Mouse (Mus musculus) CH12F3 (cell line): Measurements from ENCODE around the gene Apol11b.
"Not testable (repeated sequence)": the region's sequence is repeated elsewhere in the genome, so short reads cannot be mapped to it uniquely, and the experiment has no call there.

Source experiments
- in situ Hi-C: fragments of 300-500 bp; cut with MboI; formaldehyde crosslinking; loops from 2 replicates; pipeline ENCODE4 v1.14.3; 2020; ENCODE audit warnings: low sequenced_read_pairs

Gene Apol11b

DNA sequence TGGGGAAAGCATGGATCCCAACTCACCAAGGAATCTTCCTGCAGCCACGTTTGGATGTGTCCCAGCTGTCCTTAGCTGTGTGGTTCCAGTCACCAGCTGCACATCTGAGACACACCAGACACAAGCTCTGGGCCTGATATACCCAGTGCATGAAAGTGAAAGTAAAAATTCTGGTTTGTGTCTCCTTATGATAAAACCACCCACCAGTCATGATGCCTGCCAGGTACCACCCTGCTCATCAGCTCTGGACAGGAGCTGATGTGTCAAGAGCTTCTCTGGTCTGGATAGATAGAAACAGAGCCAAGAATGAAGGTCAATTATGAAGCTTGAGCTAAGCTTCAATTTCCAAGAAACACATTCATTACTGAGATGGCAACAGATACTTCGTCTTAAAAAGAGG, at the start of gene Apol11b:
Gene Apol11b, minus strand, starts transcription at position 111 of the 400 bp plus-strand sequence.
- in situ Hi-C loops = not testable (repeated sequence)

DNA sequence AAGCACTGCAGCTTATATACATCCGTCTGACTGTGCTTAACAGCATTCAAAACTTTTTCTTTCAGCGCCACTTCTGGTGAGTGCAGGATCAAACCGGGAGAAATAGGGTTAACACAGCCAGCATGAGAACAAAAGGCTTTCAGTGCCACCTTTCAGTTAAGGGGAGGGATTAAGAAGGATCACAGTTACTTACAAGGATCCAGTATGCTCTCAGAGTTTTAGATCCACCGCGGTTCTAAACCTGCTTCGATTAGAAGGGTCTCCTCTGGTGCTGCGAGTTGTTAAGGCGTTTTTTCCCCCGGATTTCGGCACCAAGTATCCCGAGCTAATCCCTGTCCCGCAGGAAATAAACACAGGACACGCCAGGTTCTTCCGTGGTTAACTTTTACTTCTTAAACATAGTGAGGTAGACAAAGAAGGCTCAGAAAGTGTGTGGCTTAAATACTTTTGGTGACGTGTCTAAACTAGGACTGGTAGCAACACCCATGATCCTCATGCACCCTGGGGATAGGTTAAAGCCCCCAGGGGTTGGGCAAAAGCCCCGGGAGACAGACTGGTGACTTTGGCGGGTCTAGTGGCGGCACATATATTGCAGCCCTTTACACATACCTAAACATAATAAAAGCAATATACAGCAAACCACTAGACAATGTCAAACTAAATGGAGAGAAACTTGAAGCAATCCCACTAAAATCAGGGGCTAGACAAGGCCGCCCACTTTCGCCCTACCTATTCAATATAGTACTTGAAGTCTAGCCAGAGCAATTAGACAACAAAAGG, 48.6 kb upstream of the Apol11b start:
- in situ Hi-C loops = not testable (repeated sequence)

- in situ Hi-C loops = not testable (repeated sequence)
Observed at GRCm38 (mm10) chr15:77683944-77684343, 40.9 kb upstream of the Apol11b start.

GRCm38 (mm10) chr15:77674081-77674480, 31.0 kb upstream of the Apol11b start:
- in situ Hi-C loops = not testable (repeated sequence)

DNA sequence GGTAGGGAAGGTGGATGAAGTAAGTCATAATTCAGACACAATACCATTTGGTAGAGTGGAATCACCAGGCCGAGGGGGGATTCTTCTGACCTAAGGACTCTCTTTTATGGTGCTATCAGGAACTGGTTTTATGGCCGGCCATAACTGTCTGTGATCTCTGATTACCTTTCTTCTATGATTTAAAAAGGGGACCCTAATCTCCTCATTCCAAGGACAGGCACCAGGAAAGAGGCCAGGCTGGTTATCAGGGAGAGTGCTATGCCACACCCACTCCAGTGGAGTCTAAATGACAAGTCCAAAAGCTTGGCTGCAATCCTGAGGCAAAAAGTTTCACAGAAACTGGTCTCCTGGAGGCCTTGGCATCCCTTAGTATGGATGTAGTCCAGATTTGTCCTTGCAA, 18.8 kb upstream of the Apol11b start:
- in situ Hi-C loops = not testable (repeated sequence)

DNA sequence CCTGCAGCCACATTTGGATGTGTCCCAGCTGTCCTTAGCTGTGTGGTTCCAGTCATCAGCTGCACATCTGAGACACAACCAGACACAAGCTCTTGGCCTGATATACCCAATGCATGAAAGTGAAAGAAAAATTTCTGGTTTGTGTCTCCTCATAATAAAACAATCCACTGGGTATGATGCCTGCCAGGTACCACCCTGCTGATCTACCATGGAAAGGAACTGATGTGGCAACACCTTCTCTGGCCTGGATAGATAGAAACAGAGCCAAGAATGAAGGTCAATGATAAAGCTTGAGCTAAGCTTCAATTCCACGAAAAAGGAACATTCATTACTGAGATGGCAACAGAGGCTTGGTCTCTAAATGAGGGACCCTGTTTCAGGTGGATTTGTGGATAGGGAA, 16.7 kb upstream of the Apol11b start:
- in situ Hi-C loops = not testable (repeated sequence)

- in situ Hi-C loops = not testable (repeated sequence)
Observed at GRCm38 (mm10) chr15:77651143-77651542, 8.1 kb upstream of the Apol11b start.

DNA sequence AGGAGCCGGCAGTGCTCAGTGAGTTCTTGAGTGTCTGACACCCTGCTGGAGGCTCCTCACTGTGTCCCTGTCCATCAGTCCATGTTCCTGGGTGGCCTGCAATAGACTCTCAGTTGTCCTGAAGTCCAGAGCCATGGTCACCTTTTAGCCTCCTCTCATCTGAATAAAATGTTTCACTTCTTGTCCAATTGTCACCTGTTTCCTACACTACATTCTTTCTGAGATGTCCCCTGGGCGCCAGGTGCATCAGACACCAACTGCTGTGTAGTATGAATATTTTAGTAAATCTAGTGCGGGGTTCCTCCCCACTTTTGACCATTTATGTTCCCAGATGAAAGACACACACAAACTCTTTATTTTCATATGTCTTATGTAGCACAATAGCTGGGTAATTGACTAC, 13.3 kb downstream of the Apol11b start:
- in situ Hi-C loops = not testable (repeated sequence)

- in situ Hi-C loops = not testable (repeated sequence)
Observed at GRCm38 (mm10) chr15:77628647-77629046, 14.4 kb downstream of the Apol11b start.

DNA sequence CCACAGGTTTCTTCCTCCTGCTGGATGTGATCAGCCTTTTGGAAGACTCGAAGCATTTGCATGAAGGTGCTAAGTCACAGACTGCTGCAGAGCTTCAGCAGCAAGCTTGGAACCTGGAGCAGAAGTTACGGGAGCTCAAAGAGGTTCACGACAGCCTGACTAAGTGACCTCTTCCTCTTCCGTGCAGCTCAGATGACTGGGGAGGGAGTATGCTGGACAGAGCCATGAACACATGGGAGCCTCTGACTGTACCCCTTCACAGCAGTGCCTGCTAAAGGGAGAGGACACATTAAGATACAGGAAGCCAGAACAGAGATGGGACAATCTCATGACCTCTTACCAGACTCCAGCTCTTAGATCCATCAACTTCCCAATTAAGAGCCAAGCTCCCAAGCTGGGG, 16.6 kb downstream of the Apol11b start:
- in situ Hi-C loops = not testable (repeated sequence)

- in situ Hi-C loops = no loop called here
Observed at GRCm38 (mm10) chr15:77624710-77625109, 18.4 kb downstream of the Apol11b start.

GRCm38 (mm10) chr15:77606069-77606468, 37.0 kb downstream of the Apol11b start:
- in situ Hi-C loops = no loop called here

- in situ Hi-C loops = no loop called here
Observed at GRCm38 (mm10) chr15:77598958-77599357, 44.1 kb downstream of the Apol11b start, which contains the start of gene Gm36245. Gene Gm36245, plus strand, starts transcription at chr15:77599258.

DNA sequence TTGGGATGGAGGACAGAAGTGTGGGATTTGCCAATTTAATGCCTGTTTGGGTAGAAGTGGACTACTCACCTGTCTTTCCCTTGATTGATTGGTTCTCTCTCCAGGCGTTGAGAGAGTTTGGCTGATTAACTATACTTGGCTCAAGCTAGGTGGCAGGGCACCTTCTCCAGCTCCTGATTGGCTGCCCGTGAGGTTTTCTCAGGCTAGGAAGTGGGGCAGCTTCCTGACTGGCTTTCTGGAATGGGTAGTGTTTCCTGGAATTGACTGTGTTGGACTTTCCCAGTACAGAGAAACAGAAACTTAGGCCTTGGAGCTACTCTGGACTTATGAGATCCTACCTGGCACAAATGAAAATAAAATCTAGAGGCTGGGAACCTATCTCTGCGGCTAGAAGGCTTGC, 44.7 kb downstream of the Apol11b start:
- in situ Hi-C loops = no loop called here

DNA sequence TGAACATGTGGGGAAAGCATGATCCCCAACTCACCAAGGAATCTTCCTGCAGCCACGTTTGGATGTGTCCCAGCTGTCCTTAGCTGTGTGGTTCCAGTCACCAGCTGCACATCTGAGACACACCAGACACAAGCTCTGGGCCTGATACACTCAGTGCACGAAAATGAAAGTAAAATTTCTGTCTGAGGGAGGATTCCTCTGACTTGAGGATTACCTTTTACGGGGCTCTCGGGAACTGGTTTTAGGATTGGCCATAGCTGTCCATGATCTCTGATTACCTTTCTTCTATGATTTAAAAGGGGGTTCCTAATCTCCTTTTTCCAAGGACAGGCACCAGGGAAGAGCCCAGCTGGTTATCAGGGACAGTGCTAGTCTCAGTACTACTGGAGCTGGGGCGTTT, 47.1 kb downstream of the Apol11b start, which contains the start of gene Apol10b:
Gene Apol10b, minus strand, starts transcription at position 165 of the 400 bp plus-strand sequence.
- in situ Hi-C loops = no loop called here

DNA sequence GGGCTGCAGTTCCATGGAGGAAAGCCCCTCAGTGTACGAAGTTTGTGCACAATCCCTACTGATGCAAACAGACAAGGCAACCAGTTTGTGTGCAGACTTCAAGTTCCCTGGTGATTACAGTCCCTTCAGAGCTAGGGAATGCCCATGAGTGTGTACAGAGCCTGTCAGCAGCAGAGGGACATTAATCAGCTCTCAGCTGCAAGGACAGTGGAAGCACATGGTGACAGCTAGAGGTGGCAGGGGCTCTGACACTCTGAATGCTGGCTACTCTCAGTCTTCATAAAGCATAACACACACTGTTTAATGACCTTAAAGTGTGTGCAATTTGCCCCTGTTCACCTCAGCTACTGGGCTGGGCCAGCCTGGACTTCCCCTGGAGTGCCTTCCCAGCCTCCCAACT, 49.5 kb downstream of the Apol11b start:
- in situ Hi-C loops = no loop called here

GRCm38 (mm10) chr15:77590881-77591280, 52.2 kb downstream of the Apol11b start:
- in situ Hi-C loops = no loop called here

- in situ Hi-C loops = no loop called here
Observed at GRCm38 (mm10) chr15:77588981-77589380, 54.1 kb downstream of the Apol11b start.

- in situ Hi-C loops = no loop called here
Observed at GRCm38 (mm10) chr15:77587026-77587425, 56.1 kb downstream of the Apol11b start.
